Mouse (Mus musculus) layer of hippocampus, postnatal 14 days (tissue): ENCODE measurements around the gene Wdr63. TPM values are rescaled to one million over a fixed set of nuclear protein-coding genes. Genes with fewer than 3 reads are reported as not detected.

Experiments
- DNase-seq, 2 experiments: peaks; one replicate each; pipeline ENCODE4 v3.0.0; 2021 to 2022; ENCODE audit warnings: low spot score in 2 of 2, mixed read lengths in 1 of 2
- long read RNA-seq, 2 experiments: library from polyadenylated mRNA; stranded (forward); transcript quantifications; one replicate each; pipeline ENCODE4 v2.0.0; 2021
- total RNA-seq, 2 experiments: library from RNA; stranded (reverse); gene quantifications; 2 replicates each; pipeline ENCODE4 v1.2.3; 2021

The Wdr63 gene
- 1 to 10 TPM; 1.0 to 3.0 TPM for total RNA-seq
- long read RNA-seq, experiment 1, result 0 reads
- long read RNA-seq, experiment 2, result 0 reads

DNA sequence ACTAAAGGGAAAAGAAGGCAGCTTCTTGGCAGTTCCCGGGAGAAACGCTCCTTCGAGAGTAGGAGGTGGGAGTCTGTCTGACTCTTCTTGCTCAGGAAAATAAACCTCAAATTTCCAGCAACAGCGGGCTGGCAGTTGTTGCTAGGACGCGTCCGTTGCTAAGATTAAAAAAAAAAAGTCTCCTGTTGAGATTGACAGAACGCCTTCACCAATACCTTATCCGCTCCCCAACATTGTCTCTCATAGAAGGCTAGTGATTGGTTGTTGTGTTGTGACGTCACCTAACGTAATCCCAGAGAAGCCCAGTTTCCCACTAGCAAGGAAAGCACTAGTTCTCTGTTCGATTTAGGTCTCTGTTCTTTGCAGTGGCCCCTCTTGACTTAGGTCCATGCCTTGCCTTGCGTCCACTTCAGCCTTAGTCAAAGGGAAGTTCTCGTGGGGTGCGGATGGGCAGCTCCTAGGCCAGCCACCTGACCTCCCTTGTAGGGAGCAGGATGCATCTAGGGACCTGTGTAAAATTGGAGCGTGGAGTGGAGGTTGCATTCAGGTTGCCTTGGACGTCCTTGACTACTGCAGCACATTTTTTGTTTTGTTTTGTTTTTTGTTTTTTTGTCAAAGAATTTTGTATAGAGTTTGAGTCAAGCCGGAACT lies at the start of gene Wdr63:
TSS of gene Wdr63 (minus strand) at position 210 of the 651 bp plus-strand sequence.
- DNase-seq, result peak; percentile 47 to 91

DNA sequence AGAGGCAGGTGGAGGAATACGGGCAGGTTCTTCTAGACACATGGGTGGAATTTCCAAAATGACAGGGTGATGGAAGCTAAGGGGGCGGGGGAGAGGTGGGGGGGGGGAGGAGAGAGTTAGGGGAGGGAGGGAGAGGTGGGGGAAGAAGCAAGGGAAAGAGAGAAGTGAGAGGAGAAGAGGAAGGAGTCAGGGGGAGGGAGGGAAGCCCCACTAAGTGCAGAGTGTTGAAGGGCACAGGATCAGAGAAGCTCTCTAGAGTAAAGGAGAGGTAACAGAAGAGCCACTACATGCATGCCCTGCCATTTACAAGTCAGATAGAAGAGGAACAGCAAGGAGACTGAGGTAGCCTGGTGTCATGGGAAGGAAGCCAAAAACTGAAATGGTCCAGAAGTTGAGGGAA lies 48.9 kb upstream of the Wdr63 start:
- no peak for DNase-seq

- no peak for DNase-seq
Observed at GRCm38 (mm10) chr3:146155628-146156576, 48.0 kb upstream of the Wdr63 start.

DNA sequence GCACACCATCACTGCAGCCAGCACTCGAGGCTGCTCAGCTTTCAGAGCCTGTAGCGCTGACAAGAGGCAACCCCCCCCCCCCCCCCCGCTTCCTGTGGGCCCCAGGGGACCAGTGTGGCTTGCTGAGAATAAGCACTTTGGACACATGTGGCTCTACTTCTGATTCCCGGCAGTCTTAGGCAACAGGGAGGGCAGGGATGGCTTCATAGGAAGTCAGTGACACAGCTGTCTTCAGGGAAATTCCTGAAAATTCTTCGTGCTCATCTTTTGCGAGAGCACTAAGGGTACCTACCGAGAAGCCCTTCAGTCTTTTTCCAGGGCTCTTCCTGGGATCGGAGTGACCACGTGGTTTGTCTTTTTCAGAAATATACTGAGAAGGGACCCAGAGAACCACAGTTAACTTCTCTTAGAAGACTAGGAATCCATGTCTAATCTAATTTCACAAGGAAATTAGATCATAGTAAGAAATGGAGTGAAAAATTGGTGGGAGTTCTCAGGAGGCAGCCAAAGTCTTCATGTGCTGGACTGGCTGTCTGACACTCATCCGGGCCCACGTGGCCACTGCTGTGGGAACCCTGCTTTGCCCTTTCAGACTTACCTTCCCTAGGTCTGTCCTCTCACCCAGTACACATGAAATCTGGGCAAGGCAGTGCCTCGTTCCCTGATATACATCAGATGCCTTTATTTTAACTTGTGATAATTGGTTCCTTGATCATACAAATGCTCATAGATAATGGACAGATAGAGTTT lies 46.1 kb upstream of the Wdr63 start:
- DNase-seq, result no peak

- no peak for DNase-seq
Observed at GRCm38 (mm10) chr3:146152913-146153312, 45.0 kb upstream of the Wdr63 start.

- DNase-seq, result no peak
Observed at GRCm38 (mm10) chr3:146152348-146152747, 44.4 kb upstream of the Wdr63 start.

GRCm38 (mm10) chr3:146151755-146152154 lies 43.8 kb upstream of the Wdr63 start:
- no peak for DNase-seq

GRCm38 (mm10) chr3:146151328-146151727 lies 43.4 kb upstream of the Wdr63 start:
- DNase-seq, result no peak

- no peak for DNase-seq
Observed at GRCm38 (mm10) chr3:146150560-146150959, 42.6 kb upstream of the Wdr63 start.

- no peak for DNase-seq
Observed at GRCm38 (mm10) chr3:146150058-146150400, 42.1 kb upstream of the Wdr63 start.

DNA sequence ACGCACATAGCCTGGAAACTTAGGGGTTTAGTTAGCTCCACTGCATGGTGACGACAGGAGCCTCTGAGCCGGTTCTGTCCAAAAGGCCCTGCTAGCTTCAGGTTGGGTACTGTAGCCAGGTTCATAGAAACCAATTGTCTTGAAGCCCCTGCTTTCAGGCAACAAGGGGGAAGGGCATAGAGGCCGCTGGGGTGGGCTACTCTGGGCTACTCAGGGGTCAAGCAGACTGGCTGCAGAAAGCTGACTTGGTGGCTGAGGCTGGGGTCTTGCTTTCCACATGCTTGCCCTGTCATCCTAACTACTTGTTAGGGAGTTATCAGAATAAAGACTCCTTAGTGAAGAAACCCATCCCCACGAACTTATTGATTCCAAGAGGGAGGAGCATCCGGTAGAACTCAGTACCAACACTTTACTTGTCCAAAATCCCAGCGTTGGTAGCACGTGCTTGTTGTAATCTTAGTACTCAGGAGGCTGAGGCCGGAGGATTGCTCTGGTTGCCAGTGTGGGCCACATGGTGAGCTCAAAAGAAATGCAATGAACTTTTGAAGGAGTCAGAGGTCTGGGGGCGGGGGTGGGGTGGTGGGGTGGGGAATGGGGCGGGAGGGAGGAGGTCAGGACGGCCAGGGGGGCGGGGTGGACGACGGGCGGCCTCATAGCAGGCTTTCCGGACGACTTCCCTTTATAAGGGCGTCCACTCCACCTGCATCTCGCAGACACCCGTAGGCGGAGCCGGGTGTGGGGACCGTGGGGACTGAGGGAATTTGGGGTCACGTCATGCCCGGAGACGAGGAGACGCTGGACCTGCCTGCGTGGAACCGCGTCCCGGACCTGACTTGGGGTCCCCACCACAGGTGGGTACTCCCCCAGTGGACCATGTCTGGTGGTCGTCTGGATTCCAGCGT lies 41.5 kb upstream of the Wdr63 start, which contains the start of gene Mcoln2:
TSS of gene Mcoln2 (plus strand) at position 678 of the 902 bp plus-strand sequence.
- DNase-seq, result no peak

GRCm38 (mm10) chr3:146146131-146146530 lies 38.2 kb upstream of the Wdr63 start:
- no peak for DNase-seq

DNA sequence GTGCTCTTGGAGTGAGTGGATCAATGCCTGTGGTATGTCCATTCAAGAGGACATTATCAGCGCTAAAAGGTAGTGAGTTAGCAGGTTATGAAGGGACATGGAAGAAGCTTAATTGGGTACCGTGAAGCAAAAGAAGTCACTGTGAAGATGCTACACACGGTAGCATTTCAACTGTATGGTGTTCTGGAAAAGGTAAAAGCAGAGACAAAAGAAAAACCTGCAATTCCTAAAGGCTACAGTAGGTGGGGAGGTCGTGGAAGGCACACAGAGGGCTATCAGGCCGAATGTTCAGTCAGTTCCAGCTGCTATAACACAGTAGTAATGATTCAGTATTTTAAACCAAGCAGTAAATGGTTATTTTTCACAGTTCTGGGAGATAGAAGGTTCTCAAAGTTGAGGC lies 37.6 kb upstream of the Wdr63 start:
- DNase-seq, result no peak

DNA sequence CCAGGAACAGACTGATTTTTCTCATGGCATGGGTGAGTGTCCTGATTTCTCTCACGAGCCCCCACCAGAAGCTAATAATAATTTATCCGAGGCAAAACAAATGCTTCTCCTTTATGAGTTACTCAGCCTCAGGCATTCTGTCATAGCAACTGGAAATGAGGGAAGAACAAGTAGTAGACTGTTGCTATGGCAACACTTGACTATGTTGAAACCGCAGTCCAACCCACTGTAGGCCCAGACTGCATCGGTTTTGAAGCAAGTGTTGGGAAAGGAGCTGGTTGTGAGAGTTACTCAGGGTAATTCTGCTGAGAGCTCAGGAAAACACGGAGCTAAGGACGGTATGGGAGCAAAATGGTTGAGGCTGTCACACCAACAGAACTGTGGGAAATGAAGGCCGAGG lies 34.6 kb upstream of the Wdr63 start:
- DNase-seq, result no peak

DNA sequence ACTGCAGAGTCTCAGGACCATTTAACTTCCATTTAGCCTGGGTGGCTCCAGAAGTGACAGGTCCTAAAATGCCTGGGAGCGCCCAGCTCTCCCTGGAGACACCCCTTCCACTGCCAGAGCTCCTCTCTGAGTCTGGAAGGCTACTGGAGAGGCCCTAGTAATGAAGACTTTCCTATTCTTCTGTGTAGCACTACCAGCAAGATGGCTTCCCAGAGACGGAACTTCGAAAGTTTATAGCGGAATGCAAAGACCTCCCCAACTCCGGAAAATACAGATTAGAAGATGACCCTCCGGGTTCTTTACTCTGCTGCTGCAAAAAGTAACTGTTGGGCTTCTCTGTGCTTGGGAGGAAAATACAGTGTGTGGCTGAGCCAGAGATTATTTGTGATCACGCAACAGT lies 32.3 kb upstream of the Wdr63 start:
- DNase-seq, result no peak

DNA sequence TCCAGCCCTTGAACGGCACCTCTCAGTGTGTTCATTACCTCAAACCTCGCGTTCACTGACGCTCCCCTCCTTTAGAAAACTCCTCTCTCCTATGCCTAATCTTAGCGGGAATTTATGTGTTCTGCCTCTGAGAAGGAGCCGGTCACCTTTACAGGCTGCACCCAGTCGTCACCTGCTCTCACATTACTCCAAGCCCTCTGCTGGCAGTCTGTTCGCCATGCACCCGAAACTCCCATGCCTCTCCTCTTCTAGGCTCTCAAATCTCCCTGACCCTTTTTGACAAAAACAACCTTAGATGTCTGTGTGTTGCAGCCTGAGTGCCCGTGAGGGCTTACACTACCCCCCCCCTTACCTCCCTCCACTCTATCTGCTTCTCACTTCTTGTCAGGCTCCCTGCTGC lies 28.5 kb upstream of the Wdr63 start:
- no peak for DNase-seq

DNA sequence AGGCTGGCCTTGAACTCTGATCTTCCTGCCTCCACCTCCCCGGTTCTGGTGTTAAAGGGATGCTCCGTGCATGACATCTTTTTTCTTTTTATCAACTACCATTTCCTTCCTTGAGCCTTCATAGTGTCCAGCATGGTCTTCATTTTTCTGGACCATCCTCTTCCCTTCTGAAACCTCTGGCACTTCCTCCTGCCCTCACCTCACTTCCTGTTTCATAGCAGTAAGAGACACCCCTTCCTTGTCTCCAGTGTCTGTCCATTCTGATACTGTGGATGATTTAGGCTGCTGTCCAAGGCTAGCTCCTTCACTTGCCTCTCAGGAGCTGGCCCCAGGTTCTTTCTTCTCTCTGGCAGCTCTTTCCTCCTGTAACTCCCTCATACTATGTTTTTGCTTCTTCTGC lies 27.5 kb upstream of the Wdr63 start:
- no peak for DNase-seq

GRCm38 (mm10) chr3:146134834-146135233 lies 26.9 kb upstream of the Wdr63 start:
- no peak for DNase-seq

GRCm38 (mm10) chr3:146127205-146127604 lies 19.3 kb upstream of the Wdr63 start:
- DNase-seq, result no peak

GRCm38 (mm10) chr3:146123464-146123825 lies 15.5 kb upstream of the Wdr63 start:
- DNase-seq, result no peak
